Mouse (Mus musculus): ENCODE measurements around the gene Dbn1.
"Not testable (repeated sequence)": the region's sequence is repeated elsewhere in the genome, so short reads cannot be mapped to it uniquely, and the experiment has no call there.

The Dbn1 gene

GRCm38 (mm10) chr13:55451785-55452549 lies 35.9 kb downstream of the Dbn1 start:
- in situ Hi-C loops (cut with MboI; ENCODE audit: low sequenced_read_pairs): no loop called here

GRCm38 (mm10) chr13:55451296-55451695 lies 36.6 kb downstream of the Dbn1 start:
- in situ Hi-C loops (cut with MboI; ENCODE audit: low sequenced_read_pairs): no loop called here

- in situ Hi-C loops (cut with MboI; ENCODE audit: low sequenced_read_pairs): no loop called here
Observed at GRCm38 (mm10) chr13:55450511-55450980, 37.4 kb downstream of the Dbn1 start.

- in situ Hi-C loops (cut with MboI; ENCODE audit: low sequenced_read_pairs): no loop called here
Observed at GRCm38 (mm10) chr13:55449679-55450441, 38.1 kb downstream of the Dbn1 start.

- in situ Hi-C loops (cut with MboI; ENCODE audit: low sequenced_read_pairs): no loop called here
Observed at GRCm38 (mm10) chr13:55449205-55449604, 38.7 kb downstream of the Dbn1 start.

- in situ Hi-C loops (cut with MboI; ENCODE audit: low sequenced_read_pairs): no loop called here
Observed at GRCm38 (mm10) chr13:55448131-55448530, 39.8 kb downstream of the Dbn1 start.

GRCm38 (mm10) chr13:55447543-55447943 lies 40.4 kb downstream of the Dbn1 start:
- in situ Hi-C loops (cut with MboI; ENCODE audit: low sequenced_read_pairs): no loop called here

- in situ Hi-C loops (cut with MboI; ENCODE audit: low sequenced_read_pairs): no loop called here
Observed at GRCm38 (mm10) chr13:55446483-55447105, 41.3 kb downstream of the Dbn1 start.

- in situ Hi-C loops (cut with MboI; ENCODE audit: low sequenced_read_pairs): no loop called here
Observed at GRCm38 (mm10) chr13:55445361-55446091, 42.4 kb downstream of the Dbn1 start.

GRCm38 (mm10) chr13:55444937-55445315 lies 43.0 kb downstream of the Dbn1 start, which contains the start of gene Grk6:
Gene Grk6, plus strand, starts transcription at chr13:55445072.
- in situ Hi-C loops (cut with MboI; ENCODE audit: low sequenced_read_pairs): no loop called here

- in situ Hi-C loops (cut with MboI; ENCODE audit: low sequenced_read_pairs): no loop called here
Observed at GRCm38 (mm10) chr13:55444286-55444936, 43.5 kb downstream of the Dbn1 start.

GRCm38 (mm10) chr13:55443799-55444285 lies 44.1 kb downstream of the Dbn1 start:
- in situ Hi-C loops (cut with MboI; ENCODE audit: low sequenced_read_pairs): no loop called here

GRCm38 (mm10) chr13:55437111-55437629 lies 50.7 kb downstream of the Dbn1 start:
- in situ Hi-C loops (cut with MboI; ENCODE audit: low sequenced_read_pairs): not testable (repeated sequence)

GRCm38 (mm10) chr13:55431889-55432685 lies 55.8 kb downstream of the Dbn1 start:
- in situ Hi-C loops (cut with MboI; ENCODE audit: low sequenced_read_pairs): no loop called here

GRCm38 (mm10) chr13:55430566-55430965 lies 57.3 kb downstream of the Dbn1 start:
- in situ Hi-C loops (cut with MboI; ENCODE audit: low sequenced_read_pairs): no loop called here

GRCm38 (mm10) chr13:55429226-55429888 lies 58.6 kb downstream of the Dbn1 start:
- in situ Hi-C loops (cut with MboI; ENCODE audit: low sequenced_read_pairs): loop anchor here (5.0 kb wide), 1 partner anchor 38 kb away; no protein-coding TSS in a partner anchor

GRCm38 (mm10) chr13:55426613-55427012 lies 61.3 kb downstream of the Dbn1 start, which contains the start of gene F12:
Gene F12, minus strand, starts transcription at chr13:55426793.
- in situ Hi-C loops (cut with MboI; ENCODE audit: low sequenced_read_pairs): loop anchor here (5.0 kb wide), 1 partner anchor 41 kb away; no protein-coding TSS in a partner anchor

Data from CH12F3 (cell line).